Mouse (Mus musculus) heart, postnatal 0 days (tissue): ENCODE data around the gene Itga2.

Experiments used
- CTCF ChIP-seq: IDR thresholded peaks from 2 replicates; pipeline ENCODE4 v1.5.1; 2016; ENCODE audit warnings: antibody characterized with exemption, control low read depth, low read depth
- EP300 ChIP-seq: IDR thresholded peaks from 2 replicates; pipeline ENCODE4 v1.6.1; 2016; ENCODE audit warnings: antibody characterized with exemption, low read depth

- TF ChIP-seq CTCF (peak; percentile 56), EP300 (no peak)
Measured at GRCm38 (mm10) chr13:114931775-114932294, at the start of gene Itga2.
